In the genomic region with DNA sequence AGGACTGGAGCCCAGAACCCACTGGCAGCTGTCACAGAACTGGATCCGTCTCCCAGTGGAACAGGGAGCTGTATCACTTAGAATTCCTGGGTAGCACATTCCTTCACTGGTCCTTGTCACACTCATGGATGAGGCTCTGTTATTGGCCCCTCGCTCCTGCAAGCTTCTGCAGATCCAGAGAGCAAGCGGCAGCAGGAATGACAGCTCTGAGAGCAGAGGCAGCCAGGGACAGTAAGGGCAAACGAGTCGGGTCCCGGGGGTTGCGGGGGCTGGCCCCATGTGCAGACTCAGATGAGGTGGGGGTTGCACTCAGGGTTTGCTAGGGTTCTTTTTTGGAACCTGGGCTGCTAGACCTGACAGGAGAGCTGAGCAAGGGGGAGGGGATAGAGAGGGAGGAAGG, we compare ENCODE assay signal across 8 mouse cellular contexts.
DNase-seq lines count a peak whose midpoint lies in the region; ATAC-seq and TF ChIP-seq lines count a peak whose summit lies in the region.

No protein-coding gene starts in this region.

- no peak for TF ChIP-seq CTCF in midbrain, postnatal 0 days (IDR thresholded peaks at IDR 0.05)

- peaks cover 21% of the 10 kb centered on the region; the same call in 1 of the 2 replicates for H3K4me1 ChIP-seq in embryonic facial prominence, embryonic 12.5 days
- peaks cover 15% of the 10 kb centered on the region for H3K4me1 ChIP-seq in hindbrain, embryonic 13.5 days (replicated peaks)
- peaks cover 3% of the 10 kb centered on the region; the same call in 1 of the 2 replicates for H3K4me1 ChIP-seq in midbrain, postnatal 0 days (ENCODE audit: insufficient read depth, low read length)

- H3K27ac ChIP-seq in embryonic facial prominence, embryonic 12.5 days: no peak overlapping the region
- no peak overlapping the region for H3K27ac ChIP-seq in hindbrain, embryonic 13.5 days
- H3K27ac ChIP-seq in midbrain, postnatal 0 days (ENCODE audit: low read depth, low read length): peak overlapping the region; percentile 55; the same call in 1 of the 2 replicates

- peak overlapping the region; percentile 51 for H3K4me2 ChIP-seq in embryonic facial prominence, embryonic 12.5 days (replicated peaks)
- H3K4me2 ChIP-seq in hindbrain, embryonic 13.5 days: peak overlapping the region; percentile 61
- peak overlapping the region; percentile 59 for H3K4me2 ChIP-seq in midbrain, postnatal 0 days (ENCODE audit: low read depth, low read length, poor library complexity, severe bottlenecking)

- H3K9ac ChIP-seq in embryonic facial prominence, embryonic 12.5 days: no peak overlapping the region
- peak overlapping the region; percentile 65; the same call in 1 of the 2 replicates for H3K9ac ChIP-seq in hindbrain, embryonic 13.5 days
- H3K9ac ChIP-seq in midbrain, postnatal 0 days (replicated peaks; ENCODE audit: low read length, poor library complexity, severe bottlenecking): peak overlapping the region; percentile 46

- H3K36me3 ChIP-seq in embryonic facial prominence, embryonic 12.5 days: no peaks in the 10 kb centered on the region
- H3K36me3 ChIP-seq in hindbrain, embryonic 13.5 days: no peaks in the 10 kb centered on the region
- no peaks in the 10 kb centered on the region for H3K36me3 ChIP-seq in midbrain, postnatal 0 days (ENCODE audit: insufficient read depth, low read length)

- 17% methylated on average over 7 of the region's 7 CpGs for WGBS in embryonic facial prominence, embryonic 12.5 days
- WGBS in hindbrain, embryonic 13.5 days: 20% methylated on average over 7 of the region's 7 CpGs
- 5% methylated on average over 7 of the region's 7 CpGs for WGBS in midbrain, postnatal 0 days

- peak; percentile 16 to 34 for DNase-seq in layer of hippocampus, postnatal 10 days (ENCODE audit: low spot score in 2 of 2)
- DNase-seq in layer of hippocampus, adult 9-11 months: no peak
- no peak for DNase-seq in midbrain, postnatal 0 days (ENCODE audit: low spot score)
- no peak for DNase-seq in adrenal gland, adult 8-10 months
- no peak for DNase-seq in gastrocnemius, postnatal 25 days

- no peak for ATAC-seq in embryonic facial prominence, embryonic 12.5 days (ENCODE audit: insufficient number of reproducible peaks, insufficient read depth, low FRiP score, low TSS enrichment)
- peak; percentile 49 for ATAC-seq in hindbrain, embryonic 13.5 days (ENCODE audit: low FRiP score)
- ATAC-seq in midbrain, postnatal 0 days (ENCODE audit: low FRiP score): peak; percentile 29; the same call in 1 of the 2 replicates
- no peak for ATAC-seq in activated CD4-positive, CD25-positive, alpha-beta regulatory T cell, adult 4 months

- H3K4me3 ChIP-seq in embryonic facial prominence, embryonic 12.5 days: peak overlapping the region; percentile 27
- H3K4me3 ChIP-seq in hindbrain, embryonic 13.5 days: peak overlapping the region; percentile 38
- peak overlapping the region; percentile 37 for H3K4me3 ChIP-seq in midbrain, postnatal 0 days (ENCODE audit: low read depth, low read length)

- H3K27me3 ChIP-seq in embryonic facial prominence, embryonic 12.5 days: peaks cover 46% of the 10 kb centered on the region
- peaks cover 88% of the 10 kb centered on the region for H3K27me3 ChIP-seq in hindbrain, embryonic 13.5 days
- peaks cover 10% of the 10 kb centered on the region; the same call in 1 of the 2 replicates for H3K27me3 ChIP-seq in midbrain, postnatal 0 days (ENCODE audit: insufficient read depth, low read length)

- H3K9me3 ChIP-seq in embryonic facial prominence, embryonic 12.5 days: no peaks in the 10 kb centered on the region
- H3K9me3 ChIP-seq in hindbrain, embryonic 13.5 days: no peaks in the 10 kb centered on the region
- no peaks in the 10 kb centered on the region for H3K9me3 ChIP-seq in midbrain, postnatal 0 days (ENCODE audit: low read length)

Comparison
In these comparisons a context has a peak if more than half of its experiments do, and no peak if none do; other contexts are left out.
1. DNase-seq: peak in layer of hippocampus, postnatal 10 days (2 of 2); none in layer of hippocampus, adult 9-11 months (single experiment), midbrain, postnatal 0 days (single experiment), adrenal gland, adult 8-10 months (single experiment) and gastrocnemius, postnatal 25 days (single experiment).
2. ATAC-seq: peak in hindbrain, embryonic 13.5 days (single experiment) and midbrain, postnatal 0 days (single experiment); none in embryonic facial prominence, embryonic 12.5 days (single experiment) and activated CD4-positive, CD25-positive, alpha-beta regulatory T cell, adult 4 months (single experiment).
3. Peak in every context shown above with its lines, with median percentiles within 50 percentile points of each other: H3K4me2 ChIP-seq and H3K4me3 ChIP-seq.